Mouse (Mus musculus) MEL (cell line): ENCODE measurements around the gene Gm34653. TPM values are rescaled to one million over a fixed set of nuclear protein-coding genes. Genes with fewer than 3 reads are reported as not detected.
A peak's percentile ranks its signal among the peaks of the same experiment; 100 is the strongest.

ENCODE experiments used
- DNase-seq: peaks from one replicate; pipeline ENCODE4 v3.0.0; 2011; ENCODE audit warnings: low read depth, low spot score
- H3K27ac ChIP-seq: 2 replicates; pipeline ENCODE4 v1.5.1; 2012; ENCODE audit warnings: low read depth, mild to moderate bottlenecking, control low read depth, low read length, moderate library complexity; ENCODE audit not compliant: control insufficient read depth
- H3K27me3 ChIP-seq, 2 experiments: fragments of 150-350 bp in 1 of 2; sonication (generic) in 1 of 2; 2 replicates each; pipeline ENCODE4 v1.6.1; 2012; ENCODE audit warnings: low read length in 2 of 2, mild to moderate bottlenecking in 2 of 2, improper control_type of control experiment in 1 of 2, moderate library complexity in 1 of 2; ENCODE audit not compliant: insufficient read depth in 2 of 2, control insufficient read depth in 1 of 2
- H3K36me3 ChIP-seq, 2 experiments: 2 replicates each; pipeline ENCODE4 v1.6.1; 2012 to 2014; ENCODE audit warnings: low read length in 2 of 2, improper control_type of control experiment in 1 of 2, inconsistent platforms in 1 of 2, mild to moderate bottlenecking in 1 of 2; ENCODE audit not compliant: insufficient read depth in 2 of 2, control insufficient read depth in 1 of 2
- H3K4me1 ChIP-seq, 2 experiments: fragments of 150-350 bp in 1 of 2; sonication (generic) in 1 of 2; 2 replicates each; pipeline ENCODE4 v1.6.1; 2012; ENCODE audit warnings: low read length in 2 of 2, improper control_type of control experiment in 1 of 2, mild to moderate bottlenecking in 1 of 2; ENCODE audit not compliant: insufficient read depth in 2 of 2, control insufficient read depth in 1 of 2
- H3K4me3 ChIP-seq, 2 experiments: fragments of 150-350 bp in 1 of 2; sonication (generic) in 1 of 2; 2 replicates each; pipeline ENCODE4 v1.5.1; 2012; ENCODE audit warnings: low read depth in 2 of 2, low read length in 2 of 2, mild to moderate bottlenecking in 2 of 2, moderate library complexity in 2 of 2, control low read depth in 1 of 2, improper control_type of control experiment in 1 of 2; ENCODE audit not compliant: control insufficient read depth in 1 of 2, insufficient read depth in 1 of 2
- H3K79me2 ChIP-seq: 2 replicates; pipeline ENCODE4 v1.6.1; 2012; ENCODE audit warnings: mild to moderate bottlenecking, low read length, moderate library complexity; ENCODE audit not compliant: control insufficient read depth, poor library complexity, insufficient read depth
- H3K9ac ChIP-seq: 2 replicates; pipeline ENCODE4 v1.6.1; 2012; ENCODE audit warnings: low read depth, mild to moderate bottlenecking, control low read depth, low read length, moderate library complexity; ENCODE audit not compliant: control insufficient read depth, poor library complexity, severe bottlenecking
- H3K9me3 ChIP-seq: fragments of 150-350 bp; sonication (generic); replicated peaks from 2 replicates; pipeline ENCODE4 v1.6.1; 2012; ENCODE audit warnings: mild to moderate bottlenecking, low read length, improper control_type of control experiment, moderate library complexity; ENCODE audit not compliant: insufficient read depth
- ETS1 ChIP-seq: IDR thresholded peaks from 2 replicates; pipeline ENCODE4 v1.6.1; 2012; ENCODE audit warnings: low read depth, mild to moderate bottlenecking, inconsistent platforms, low read length, improper control_type of control experiment, moderate library complexity
- HCFC1 ChIP-seq: IDR thresholded peaks from 2 replicates; pipeline ENCODE4 v1.6.1; 2012; ENCODE audit warnings: low read depth, mild to moderate bottlenecking, inconsistent platforms, low read length, improper control_type of control experiment, moderate library complexity
- MAX ChIP-seq: IDR thresholded peaks from 2 replicates; pipeline ENCODE4 v1.6.1; 2011; ENCODE audit warnings: low read length, improper control_type of control experiment
- MEF2A ChIP-seq: IDR thresholded peaks from 2 replicates; pipeline ENCODE4 v1.6.1; 2014; ENCODE audit warnings: low read depth, mild to moderate bottlenecking, inconsistent platforms, low read length, improper control_type of control experiment; ENCODE audit not compliant: poor library complexity, insufficient replicate concordance, severe bottlenecking; ENCODE audit errors: extremely low read depth
- MXI1 ChIP-seq: IDR thresholded peaks from 2 replicates; pipeline ENCODE4 v1.6.1; 2011; ENCODE audit warnings: mild to moderate bottlenecking, low read depth, low read length, improper control_type of control experiment
- MYB ChIP-seq: IDR thresholded peaks from 2 replicates; pipeline ENCODE4 v1.6.1; 2011; ENCODE audit warnings: mild to moderate bottlenecking, low read depth, low read length, improper control_type of control experiment
- MYC ChIP-seq: IDR thresholded peaks from 2 replicates; pipeline ENCODE4 v1.6.1; 2011; ENCODE audit warnings: low read depth, mild to moderate bottlenecking, low read length, improper control_type of control experiment, moderate library complexity
- NELFE ChIP-seq: IDR thresholded peaks from 2 replicates; pipeline ENCODE4 v1.6.1; 2011; ENCODE audit warnings: low read depth, low read length, improper control_type of control experiment
- NRF1 ChIP-seq: IDR thresholded peaks from 2 replicates; pipeline ENCODE4 v1.6.1; 2014; ENCODE audit warnings: low read depth, mild to moderate bottlenecking, inconsistent platforms, low read length, improper control_type of control experiment, moderate library complexity; ENCODE audit not compliant: poor library complexity, insufficient read depth, severe bottlenecking
- POLR2A ChIP-seq, 2 experiments: IDR thresholded peaks; 2 replicates each; pipeline ENCODE4 v1.6.1; 2011 to 2012; ENCODE audit warnings: low read length in 2 of 2, mild to moderate bottlenecking in 2 of 2, control low read depth in 1 of 2, improper control_type of control experiment in 1 of 2, low read depth in 1 of 2, moderate library complexity in 1 of 2; ENCODE audit not compliant: control insufficient read depth in 1 of 2, insufficient read depth in 1 of 2, poor library complexity in 1 of 2
- POLR2AphosphoS2 ChIP-seq: IDR thresholded peaks from 2 replicates; pipeline ENCODE4 v1.6.1; 2011; ENCODE audit warnings: low read length, improper control_type of control experiment
- POLR2AphosphoS5 ChIP-seq: IDR thresholded peaks from 2 replicates; pipeline ENCODE4 v1.6.1; 2012; ENCODE audit warnings: low read depth, borderline replicate concordance, mild to moderate bottlenecking, inconsistent platforms, low read length, moderate library complexity, mixed read lengths
- RAD21 ChIP-seq: IDR thresholded peaks from 2 replicates; pipeline ENCODE4 v1.6.1; 2011; ENCODE audit warnings: mild to moderate bottlenecking, low read depth, low read length, improper control_type of control experiment
- TAL1 ChIP-seq: IDR thresholded peaks from 2 replicates; pipeline ENCODE4 v1.6.1; 2012; ENCODE audit warnings: mild to moderate bottlenecking, inconsistent platforms, low read length, moderate library complexity, mixed read lengths
- TBP ChIP-seq: IDR thresholded peaks from 2 replicates; pipeline ENCODE4 v1.8.0; 2011; ENCODE audit warnings: low read depth, low read length, improper control_type of control experiment
- UBTF ChIP-seq: IDR thresholded peaks from 2 replicates; pipeline ENCODE4 v1.6.1; 2012; ENCODE audit warnings: low read depth, mild to moderate bottlenecking, inconsistent platforms, low read length, improper control_type of control experiment, moderate library complexity, borderline replicate concordance; ENCODE audit not compliant: insufficient read depth
- USF1 ChIP-seq: IDR thresholded peaks from 2 replicates; pipeline ENCODE4 v1.6.1; 2014; ENCODE audit warnings: low read depth, mild to moderate bottlenecking, inconsistent platforms, low read length, improper control_type of control experiment, moderate library complexity
- USF2 ChIP-seq, 2 experiments: IDR thresholded peaks; 2 replicates each; pipeline ENCODE4 v1.6.1; 2011 to 2012; ENCODE audit warnings: improper control_type of control experiment in 2 of 2, low read length in 2 of 2, borderline replicate concordance in 1 of 2, inconsistent platforms in 1 of 2, low read depth in 1 of 2, mild to moderate bottlenecking in 1 of 2; ENCODE audit not compliant: insufficient read depth in 1 of 2
- ZC3H11A ChIP-seq: IDR thresholded peaks from 2 replicates; pipeline ENCODE4 v1.6.1; 2012; ENCODE audit warnings: low read depth, mild to moderate bottlenecking, inconsistent platforms, low read length, improper control_type of control experiment
- ZKSCAN1 ChIP-seq: IDR thresholded peaks from 2 replicates; pipeline ENCODE4 v1.6.1; 2012; ENCODE audit warnings: low read depth, mild to moderate bottlenecking, inconsistent platforms, low read length, improper control_type of control experiment, moderate library complexity
- ZNF384 ChIP-seq: IDR thresholded peaks from 2 replicates; pipeline ENCODE4 v1.6.1; 2012; ENCODE audit warnings: low read depth, mild to moderate bottlenecking, inconsistent platforms, low read length, improper control_type of control experiment
- polyA plus RNA-seq, 2 experiments: library from polyadenylated mRNA; stranded (reverse) in 1 of 2; unstranded in 1 of 2; fragments of >175 nt in 1 of 2; fragments of >200 nt in 1 of 2; gene quantifications; 2 replicates each; pipeline versions ENCODE4 v1.2.1 to v1.2.4; 2012; ENCODE audit warnings: low replicate concordance in 2 of 2, low read depth in 1 of 2; ENCODE audit not compliant: insufficient read length in 2 of 2, insufficient read depth in 1 of 2, missing spikeins in 1 of 2
- total RNA-seq: library from RNA; depleted of rRNA; stranded (reverse); fragments of 300-350 nt; gene quantifications from 2 replicates; pipeline ENCODE4 v1.2.3, GENCODE M21; 2012

Gene Gm34653
- total and polyA plus RNA-seq, 3 experiments, result 0.08 to 0.10 TPM; not detected in 1

- TF ChIP-seq POLR2AphosphoS5 (no peak), MYB (no peak), TBP (0 out of 2 replicates have a peak, but pooled peaks have one; percentile 27), HCFC1 (no peak), MXI1 (0 out of 2 replicates have a peak, but pooled peaks have one; percentile 0), MYC (peak; percentile 85), MAX (0 out of 2 replicates have a peak, but pooled peaks have one; percentile 2), TAL1 (no peak), ZC3H11A (no peak), MEF2A (no peak), POLR2A (IDR thresholded peaks at IDR 0.05; ENCODE audit: control insufficient read depth in 1 of 2, insufficient read depth in 1 of 2, low read depth in 1 of 2, low read length in 2 of 2, poor library complexity in 1 of 2) (peak; percentile 11 to 54; a peak in 1 of 4 replicates), ZNF384 (peak; percentile 58)
- peak overlapping the region; percentile 78 for H3K27ac ChIP-seq
- peaks cover 6 to 13% of the 10 kb centered on the region in 2 experiments; a peak in 3 of 4 replicates for H3K4me1 ChIP-seq
- DNase-seq, result no peak
- no peaks in the 10 kb centered on the region for H3K9me3 ChIP-seq
- H3K36me3 ChIP-seq, result peaks cover 0 to 25% of the 10 kb centered on the region in 2 experiments; a peak in 3 of 4 replicates
- no peaks in the 10 kb centered on the region for H3K27me3 ChIP-seq
- peak overlapping the region; percentile 68 to 97 for H3K4me3 ChIP-seq
- peak overlapping the region; percentile 90 for H3K9ac ChIP-seq
- peaks cover 27% of the 10 kb centered on the region for H3K79me2 ChIP-seq
Observed at GRCm38 (mm10) chr2:34826460-34827231, 6.2 kb upstream of the Gm34653 start.

DNA sequence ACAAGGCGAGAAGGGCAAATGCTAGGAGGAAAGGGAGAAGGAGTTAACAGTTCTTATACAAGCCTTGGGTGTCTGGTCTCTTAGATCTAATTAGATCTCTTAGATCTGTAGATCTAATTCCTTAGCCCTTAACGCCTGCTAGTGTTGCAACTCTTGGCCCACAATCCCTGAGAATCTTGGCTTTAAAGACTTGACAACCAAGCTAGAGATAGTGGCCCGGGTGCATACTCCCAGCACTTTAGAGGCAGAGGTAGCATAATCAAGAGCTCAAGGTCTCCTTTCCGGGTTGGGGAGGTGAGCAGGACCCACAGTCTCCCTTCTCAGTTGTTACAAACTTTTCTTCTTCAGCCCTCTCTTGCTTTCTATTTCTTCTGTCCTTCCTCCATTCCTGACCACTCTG lies 5.2 kb upstream of the Gm34653 start:
- Histone ChIP-seq H3K36me3 (peaks cover 0 to 22% of the 10 kb centered on the region in 2 experiments; a peak in 3 of 4 replicates), H3K9ac (no peak overlapping the region), H3K9me3 (no peaks in the 10 kb centered on the region), H3K4me1 (peaks cover 6 to 12% of the 10 kb centered on the region in 2 experiments; a peak in 3 of 4 replicates), H3K27me3 (no peaks in the 10 kb centered on the region), H3K4me3 (no peak overlapping the region), H3K79me2 (peaks cover 27% of the 10 kb centered on the region), H3K27ac (no peak overlapping the region)
- no peak for DNase-seq
- no peak for TF ChIP-seq ZKSCAN1
- no peak for TF ChIP-seq MXI1
- TF ChIP-seq ETS1, result no peak
- no peak for TF ChIP-seq HCFC1
- no peak for TF ChIP-seq POLR2AphosphoS2
- TF ChIP-seq NELFE, result no peak
- TF ChIP-seq MYC, result no peak
- no peak for TF ChIP-seq UBTF
- no peak for TF ChIP-seq NRF1
- no peak for TF ChIP-seq USF1
- TF ChIP-seq RAD21, result no peak
- TF ChIP-seq USF2 (IDR thresholded peaks at IDR 0.05; ENCODE audit: borderline replicate concordance in 1 of 2, insufficient read depth in 1 of 2, low read depth in 1 of 2, low read length in 2 of 2), result no peak
